Mouse (Mus musculus): ENCODE data around the gene Vmn1r77. TPM values are rescaled to one million over a fixed set of nuclear protein-coding genes. Genes with fewer than 3 reads are reported as not detected.

The Vmn1r77 gene
- polyA plus RNA-seq (2014; fragmentation: Illumina TruSeq; extraction: RNeasy Lipid Tissue Mini Kit (QIAGEN cat#74804); ENCODE audit: low read depth, low replicate concordance): not detected

DNA sequence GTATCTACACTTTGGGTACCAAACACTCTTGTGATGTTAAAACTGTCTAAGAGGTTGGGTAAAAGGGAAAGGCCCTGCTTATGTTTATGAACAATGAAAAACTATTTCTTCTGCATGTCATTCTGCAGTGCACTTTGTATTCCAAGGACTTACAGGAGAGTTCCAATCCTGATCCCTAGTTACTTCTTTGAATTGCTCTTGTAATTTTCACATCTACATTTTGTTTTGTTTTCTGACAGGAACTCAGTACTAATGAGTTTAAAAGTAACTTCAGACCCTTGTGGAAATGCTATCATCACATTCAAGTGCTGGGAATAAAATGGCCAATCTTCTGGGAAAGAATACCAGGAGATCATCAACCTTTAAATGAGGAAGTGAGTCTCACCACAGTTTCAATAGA is at the start of gene Vmn1r77:
Vmn1r77 (plus strand) TSS at position 301 of the 400 bp plus-strand sequence.

Other genes with a start within 250 kb of the Vmn1r77 start
- gene Vmn1r74, start 202.8 kb upstream of the Vmn1r77 start, polyA plus RNA-seq (2014; fragmentation: Illumina TruSeq; extraction: RNeasy Lipid Tissue Mini Kit (QIAGEN cat#74804); ENCODE audit: low read depth, low replicate concordance): not detected
- gene Vmn1r75, start 162.1 kb upstream of the Vmn1r77 start, polyA plus RNA-seq (2014; fragmentation: Illumina TruSeq; extraction: RNeasy Lipid Tissue Mini Kit (QIAGEN cat#74804); ENCODE audit: low read depth, low replicate concordance): not detected
- not detected for gene Vmn1r76, start 98.5 kb upstream of the Vmn1r77 start, polyA plus RNA-seq (2014; fragmentation: Illumina TruSeq; extraction: RNeasy Lipid Tissue Mini Kit (QIAGEN cat#74804); ENCODE audit: low read depth, low replicate concordance)
- gene Vmn1r78, start 113.5 kb downstream of the Vmn1r77 start, polyA plus RNA-seq (2014; fragmentation: Illumina TruSeq; extraction: RNeasy Lipid Tissue Mini Kit (QIAGEN cat#74804); ENCODE audit: low read depth, low replicate concordance): not detected
- not detected for gene Vmn1r79, start 134.5 kb downstream of the Vmn1r77 start, polyA plus RNA-seq (2014; fragmentation: Illumina TruSeq; extraction: RNeasy Lipid Tissue Mini Kit (QIAGEN cat#74804); ENCODE audit: low read depth, low replicate concordance)
- gene Vmn1r80, start 152.5 kb downstream of the Vmn1r77 start, polyA plus RNA-seq (2014; fragmentation: Illumina TruSeq; extraction: RNeasy Lipid Tissue Mini Kit (QIAGEN cat#74804); ENCODE audit: low read depth, low replicate concordance): not detected
- not detected for gene Vmn1r81, start 231.5 kb downstream of the Vmn1r77 start, polyA plus RNA-seq (2014; fragmentation: Illumina TruSeq; extraction: RNeasy Lipid Tissue Mini Kit (QIAGEN cat#74804); ENCODE audit: low read depth, low replicate concordance)

Measured in liver, adult 10 weeks (tissue).